Mouse (Mus musculus): ENCODE measurements around the gene Tcf3.

The Tcf3 gene

GRCm38 (mm10) chr10:80433513-80434232 is at the start of gene Tcf3:
Tcf3 (minus strand) TSS chr10:80433647.
- peak; percentile 97 to 98 for DNase-seq (ENCODE audit: inconsistent age in 2 of 2, low spot score in 1 of 2)

DNA sequence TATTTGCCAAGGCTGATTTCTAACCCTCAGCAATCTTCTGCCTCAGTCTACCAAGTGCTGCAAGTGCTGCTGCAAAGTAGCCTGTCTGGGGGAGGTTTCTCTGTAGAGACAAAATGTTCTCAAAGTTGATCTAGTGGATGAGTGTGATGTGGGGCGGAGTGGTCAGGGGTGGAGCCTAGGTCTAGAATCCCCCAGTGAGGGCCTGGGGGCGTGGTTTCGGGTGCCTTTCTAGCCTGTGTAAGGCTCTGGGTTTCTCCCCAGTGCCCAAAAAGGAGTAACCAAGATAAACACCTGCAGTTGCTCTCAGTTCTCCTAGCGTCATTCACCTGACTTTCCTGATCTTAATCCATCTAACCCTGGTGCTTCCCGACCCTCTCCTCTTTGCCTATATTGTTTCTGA is 47.6 kb upstream of the Tcf3 start:
- DNase-seq (ENCODE audit: inconsistent age in 2 of 2, low spot score in 1 of 2), result no peak

GRCm38 (mm10) chr10:80478531-80478930 is 45.1 kb upstream of the Tcf3 start:
- DNase-seq (ENCODE audit: inconsistent age in 2 of 2, low spot score in 1 of 2), result no peak

GRCm38 (mm10) chr10:80475290-80475959 is 42.0 kb upstream of the Tcf3 start:
- DNase-seq (ENCODE audit: inconsistent age in 2 of 2, low spot score in 1 of 2), result peak; percentile 91 to 96

- no peak for DNase-seq (ENCODE audit: inconsistent age in 2 of 2, low spot score in 1 of 2)
Observed at GRCm38 (mm10) chr10:80465066-80465465, 31.6 kb upstream of the Tcf3 start.

- no peak for DNase-seq (ENCODE audit: inconsistent age in 2 of 2, low spot score in 1 of 2)
Observed at GRCm38 (mm10) chr10:80464381-80465035, 31.1 kb upstream of the Tcf3 start.

GRCm38 (mm10) chr10:80461346-80461745 is 27.9 kb upstream of the Tcf3 start:
- no peak for DNase-seq (ENCODE audit: inconsistent age in 2 of 2, low spot score in 1 of 2)

DNA sequence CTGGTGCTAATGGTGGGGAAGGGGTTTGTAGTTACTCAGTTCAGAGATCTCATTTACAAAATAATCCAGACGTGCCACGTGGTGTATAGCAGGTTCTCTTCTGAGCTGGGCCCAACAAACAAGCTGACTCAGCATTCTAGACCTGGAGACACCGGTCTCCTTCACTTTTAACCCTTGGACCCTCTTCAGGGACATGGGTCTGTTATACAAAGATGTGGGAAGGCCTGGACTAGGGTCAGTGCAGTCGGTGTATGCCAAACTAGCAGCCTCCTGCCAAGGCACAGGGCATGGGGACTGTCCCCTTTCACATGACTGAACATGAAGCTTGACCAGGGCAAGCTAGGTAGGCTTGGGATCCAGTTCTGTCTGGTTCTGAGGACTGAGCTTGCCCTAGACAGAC is 26.9 kb upstream of the Tcf3 start:
- no peak for DNase-seq (ENCODE audit: inconsistent age in 2 of 2, low spot score in 1 of 2)

- no peak for DNase-seq (ENCODE audit: inconsistent age in 2 of 2, low spot score in 1 of 2)
Observed at GRCm38 (mm10) chr10:80459671-80460070, 26.2 kb upstream of the Tcf3 start.

GRCm38 (mm10) chr10:80459236-80459635 is 25.8 kb upstream of the Tcf3 start:
- DNase-seq (ENCODE audit: inconsistent age in 2 of 2, low spot score in 1 of 2), result no peak

DNA sequence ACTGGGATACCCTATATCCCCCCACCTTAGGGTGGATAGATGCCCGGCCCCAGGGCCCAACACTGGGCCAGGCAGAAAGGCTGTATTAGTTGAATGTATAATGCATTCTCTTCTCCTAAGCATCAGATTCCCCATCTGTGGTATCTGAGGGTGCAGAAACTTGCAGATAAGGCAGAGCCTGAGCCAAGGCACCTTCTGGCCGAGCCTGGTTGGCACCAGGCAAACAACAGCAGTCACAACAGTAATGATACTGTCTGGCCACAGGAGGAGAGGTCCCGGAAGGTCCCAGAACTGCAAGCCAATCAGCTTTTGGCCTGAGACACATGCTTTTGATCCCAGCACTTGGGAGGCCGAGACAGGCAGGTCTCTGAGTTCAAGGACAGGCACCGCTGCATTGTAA is 22.2 kb upstream of the Tcf3 start:
- no peak for DNase-seq (ENCODE audit: inconsistent age in 2 of 2, low spot score in 1 of 2)

GRCm38 (mm10) chr10:80454781-80455180 is 21.3 kb upstream of the Tcf3 start:
- no peak for DNase-seq (ENCODE audit: inconsistent age in 2 of 2, low spot score in 1 of 2)

DNA sequence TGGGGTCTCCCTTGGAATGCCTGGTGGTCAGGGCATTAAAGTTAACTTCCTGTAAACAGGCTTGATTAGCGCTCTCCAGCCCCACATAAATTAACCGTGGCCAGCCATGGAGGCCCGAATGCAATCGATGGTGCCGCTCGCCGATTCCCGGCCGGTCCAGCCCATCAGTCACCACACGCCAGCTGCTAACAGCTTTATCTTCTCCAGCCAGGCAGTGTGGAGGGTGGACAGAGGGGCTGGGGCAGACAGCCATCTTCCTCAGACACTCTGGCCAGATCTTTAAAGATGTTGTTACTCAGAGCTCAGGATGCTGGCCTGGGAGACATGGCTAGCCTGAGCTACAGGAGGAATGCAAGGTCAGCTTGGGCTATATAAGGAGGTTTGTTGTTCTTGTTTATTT is 20.2 kb upstream of the Tcf3 start:
- DNase-seq (ENCODE audit: inconsistent age in 2 of 2, low spot score in 1 of 2), result no peak

DNA sequence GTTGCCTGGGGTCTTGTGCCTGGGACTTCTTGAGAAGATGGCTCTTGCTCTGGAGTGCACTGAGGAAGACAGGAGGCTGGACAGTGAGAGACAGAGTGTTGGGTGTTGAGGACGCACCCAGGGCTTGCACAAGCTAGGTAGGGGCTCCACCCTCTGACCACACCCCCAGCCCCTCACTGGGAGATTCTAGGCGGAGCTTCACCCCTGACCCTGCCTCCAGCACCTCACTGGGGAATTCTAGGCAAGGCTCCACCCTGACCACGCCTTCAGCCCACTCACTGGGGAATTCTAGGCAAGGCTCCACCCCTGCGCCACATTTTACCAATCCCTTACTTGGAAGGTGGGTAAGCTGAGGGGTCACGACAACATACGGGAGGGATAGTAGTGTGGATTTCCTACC is 17.2 kb upstream of the Tcf3 start:
- no peak for DNase-seq (ENCODE audit: inconsistent age in 2 of 2, low spot score in 1 of 2)

DNA sequence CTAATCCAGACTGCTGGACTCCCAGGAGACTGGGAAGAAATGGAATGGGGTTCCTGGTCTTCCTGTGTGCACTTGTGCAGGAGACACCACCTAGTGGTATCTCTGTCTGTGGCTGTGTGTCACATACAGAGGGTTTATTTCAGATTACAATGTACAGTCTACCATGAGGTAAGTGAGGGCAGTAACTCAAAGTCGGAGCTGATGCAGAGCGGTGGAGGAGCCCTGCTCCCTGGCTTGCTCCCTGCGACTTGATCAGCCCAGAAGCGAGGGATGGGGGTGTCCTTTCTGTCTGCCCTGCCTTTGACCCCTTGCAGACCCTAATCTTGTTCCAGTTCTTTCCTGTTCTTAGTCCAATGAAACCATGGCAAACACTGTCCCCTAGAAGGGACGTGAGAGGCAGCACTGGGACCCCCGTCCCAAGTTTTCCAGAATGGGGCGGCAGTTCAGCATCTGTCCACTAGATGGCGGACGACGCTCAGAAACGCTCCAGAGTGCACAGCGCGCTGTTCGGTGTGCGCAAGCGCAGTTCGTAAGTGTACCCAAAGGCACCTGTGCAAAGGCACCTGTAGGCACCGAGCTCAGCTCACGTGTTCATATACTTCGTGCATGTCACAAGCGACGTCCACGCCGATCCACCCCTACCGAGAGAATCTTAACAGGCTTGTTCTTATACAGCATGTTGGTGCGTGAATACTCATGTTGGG is 12.6 kb upstream of the Tcf3 start:
- DNase-seq (ENCODE audit: inconsistent age in 2 of 2, low spot score in 1 of 2), result peak; percentile 75 to 90

DNA sequence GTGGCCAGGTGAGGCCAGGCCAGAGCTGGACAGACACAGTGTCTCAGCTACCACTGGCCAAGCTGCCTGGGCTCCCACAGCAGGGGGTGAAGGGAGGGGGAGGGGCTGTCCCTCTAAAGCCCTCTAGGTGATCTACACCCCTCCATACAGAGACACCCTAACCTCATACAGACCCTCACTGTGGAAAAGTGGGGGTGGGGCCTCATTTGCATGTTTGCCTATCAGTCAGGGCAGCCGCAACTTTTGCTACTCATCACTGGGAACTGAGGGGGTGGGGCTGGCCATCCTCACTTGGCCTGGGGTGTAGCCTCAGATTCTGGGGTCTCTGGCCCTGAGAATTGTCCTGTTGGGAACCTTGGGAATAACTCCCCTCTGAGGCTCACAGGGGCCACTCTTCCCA is 11.6 kb upstream of the Tcf3 start:
- DNase-seq (ENCODE audit: inconsistent age in 2 of 2, low spot score in 1 of 2), result no peak

- DNase-seq (ENCODE audit: inconsistent age in 2 of 2, low spot score in 1 of 2), result peak; percentile 61 to 86
Observed at GRCm38 (mm10) chr10:80444339-80445045, 11.0 kb upstream of the Tcf3 start.

DNA sequence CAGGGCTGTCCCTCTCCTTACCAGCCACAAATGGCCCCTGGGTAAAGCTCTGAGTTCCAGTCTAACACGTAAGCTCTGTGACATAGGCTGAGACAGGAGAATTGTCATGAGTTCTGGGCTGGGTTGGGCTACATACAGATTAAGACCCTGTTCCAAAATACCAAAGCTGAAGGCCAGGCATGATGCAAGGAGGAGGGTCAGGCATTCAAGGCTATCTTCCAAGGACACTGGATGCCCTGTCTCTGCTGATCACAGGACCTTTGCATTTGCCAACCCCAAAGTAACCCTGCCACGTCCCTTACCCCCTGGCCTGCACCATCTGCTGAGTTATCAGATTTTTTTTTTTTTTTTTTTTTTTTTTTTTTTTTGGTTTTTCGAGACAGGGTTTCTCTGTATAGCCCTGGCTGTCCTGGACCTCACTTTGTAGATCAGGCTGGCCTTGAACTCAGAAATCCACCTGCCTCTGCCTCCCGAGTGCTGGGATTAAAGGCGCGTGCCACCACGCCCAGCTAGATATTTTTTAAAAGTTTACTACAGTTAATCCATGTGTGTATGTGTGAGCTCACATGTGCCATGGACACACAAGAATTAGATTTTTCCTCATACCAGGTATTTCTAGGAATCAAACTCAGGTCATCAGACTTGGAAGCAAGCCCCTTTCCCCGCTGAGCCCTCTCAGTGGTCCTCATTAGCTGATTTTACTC is 10.3 kb upstream of the Tcf3 start:
- peak; percentile 55 to 65 for DNase-seq (ENCODE audit: inconsistent age in 2 of 2, low spot score in 1 of 2)

GRCm38 (mm10) chr10:80442989-80443388 is 9.5 kb upstream of the Tcf3 start:
- DNase-seq (ENCODE audit: inconsistent age in 2 of 2, low spot score in 1 of 2), result no peak

GRCm38 (mm10) chr10:80441598-80441997 is 8.2 kb upstream of the Tcf3 start:
- DNase-seq (ENCODE audit: inconsistent age in 2 of 2, low spot score in 1 of 2), result peak in 1 of 2 experiments; percentile 18
